Mouse (Mus musculus) spleen, embryonic (tissue): ENCODE results near the gene Tbcel.

Experiments used
- CTCF ChIA-PET: fragments of 350-600 bp; sonication (Branson Sonifier 250); formaldehyde crosslinking; loops from one replicate; lab custom pipeline; 2022; lab: Charles Lee

The Tbcel gene

GRCm38 (mm10) chr9:42387038-42387437 is 120.6 kb downstream of the Tbcel start:
- CTCF ChIA-PET: no interaction called here

GRCm38 (mm10) chr9:42385656-42386055 is 122.0 kb downstream of the Tbcel start:
- CTCF ChIA-PET: no interaction called here

- CTCF ChIA-PET: no interaction called here
Observed at GRCm38 (mm10) chr9:42382628-42383347, 124.8 kb downstream of the Tbcel start.

- CTCF ChIA-PET: no interaction called here
Observed at GRCm38 (mm10) chr9:42382063-42382462, 125.5 kb downstream of the Tbcel start.

- CTCF ChIA-PET: no interaction called here
Observed at GRCm38 (mm10) chr9:42378071-42378470, 129.5 kb downstream of the Tbcel start.

- CTCF ChIA-PET: no interaction called here
Observed at GRCm38 (mm10) chr9:42377656-42378055, 130.0 kb downstream of the Tbcel start.

- CTCF ChIA-PET: no interaction called here
Observed at GRCm38 (mm10) chr9:42371670-42372368, 135.8 kb downstream of the Tbcel start.
